Mouse (Mus musculus): ENCODE data around the gene Gm49661. TPM values are rescaled to one million over a fixed set of nuclear protein-coding genes. Genes with fewer than 3 reads are reported as not detected.

Gm49661 gene
- polyA plus RNA-seq, 1 experiment from 2014 or later, result not detected

Small RNAs within 50 kb of the gene (microRNA-seq; reads per million reads assigned to microRNA genes)
- gene Gm24197, result not detected

Other genes with a start within 250 kb of the Gm49661 start
- gene G430095P16Rik, start 246.4 kb downstream of the Gm49661 start, polyA plus RNA-seq (2015; fragmentation: Nextera tagmentation; extraction: Ambion mirVana), result 1.9 and 2.3 TPM in 2 replicates
- gene Nfix, start 169.1 kb downstream of the Gm49661 start, polyA plus RNA-seq (2015; fragmentation: Nextera tagmentation; extraction: Ambion mirVana), result 14.2 and 15.5 TPM in 2 replicates
- gene Dand5, start 146.6 kb downstream of the Gm49661 start, polyA plus RNA-seq (2015; fragmentation: Nextera tagmentation; extraction: Ambion mirVana), result 6.3 and 7.0 TPM in 2 replicates
- 52.6 and 53.0 TPM in 2 replicates for gene Gadd45gip1, start 137.9 kb downstream of the Gm49661 start, polyA plus RNA-seq (2015; fragmentation: Nextera tagmentation; extraction: Ambion mirVana)
- gene Rad23a, start 128.8 kb downstream of the Gm49661 start, polyA plus RNA-seq (2015; fragmentation: Nextera tagmentation; extraction: Ambion mirVana), result 112 and 122 TPM in 2 replicates
- 1,039 and 1,041 TPM in 2 replicates for gene Calr, start 122.5 kb downstream of the Gm49661 start, polyA plus RNA-seq (2015; fragmentation: Nextera tagmentation; extraction: Ambion mirVana)
- gene Farsa, start 112.4 kb downstream of the Gm49661 start, polyA plus RNA-seq (2015; fragmentation: Nextera tagmentation; extraction: Ambion mirVana), result 102 and 103 TPM in 2 replicates
- gene Syce2, start 97.3 kb downstream of the Gm49661 start, polyA plus RNA-seq (2015; fragmentation: Nextera tagmentation; extraction: Ambion mirVana), result 66.5 and 70.3 TPM in 2 replicates
- gene Gcdh, start 75.5 kb downstream of the Gm49661 start, polyA plus RNA-seq (2015; fragmentation: Nextera tagmentation; extraction: Ambion mirVana), result 49.8 and 51.2 TPM in 2 replicates
- 3.4 and 7.2 TPM in 2 replicates for gene Klf1, start 67.5 kb downstream of the Gm49661 start, polyA plus RNA-seq (2015; fragmentation: Nextera tagmentation; extraction: Ambion mirVana)
- 8.3 and 8.6 TPM in 2 replicates for gene Dnase2a, start 60.9 kb downstream of the Gm49661 start, polyA plus RNA-seq (2015; fragmentation: Nextera tagmentation; extraction: Ambion mirVana)
- gene Mast1, start 32.1 kb downstream of the Gm49661 start, polyA plus RNA-seq (2015; fragmentation: Nextera tagmentation; extraction: Ambion mirVana), result 0.40 and 0.48 TPM in 2 replicates
- 0.45 and 0.49 TPM in 2 replicates for gene Rtbdn, start 22.4 kb downstream of the Gm49661 start, polyA plus RNA-seq (2015; fragmentation: Nextera tagmentation; extraction: Ambion mirVana)
- 808 and 824 TPM in 2 replicates for gene Prdx2, start 154 bp upstream of the Gm49661 start, polyA plus RNA-seq (2015; fragmentation: Nextera tagmentation; extraction: Ambion mirVana)
- 125 and 129 TPM in 2 replicates for gene Rnaseh2a, start 334 bp upstream of the Gm49661 start, polyA plus RNA-seq (2015; fragmentation: Nextera tagmentation; extraction: Ambion mirVana)
- 9.6 TPM in 2 replicates for gene Junb, start 9.3 kb upstream of the Gm49661 start, polyA plus RNA-seq (2015; fragmentation: Nextera tagmentation; extraction: Ambion mirVana)
- gene Hook2, start 21.2 kb upstream of the Gm49661 start, polyA plus RNA-seq (2015; fragmentation: Nextera tagmentation; extraction: Ambion mirVana), result 25.3 and 27.0 TPM in 2 replicates
- gene Best2, start 45.1 kb upstream of the Gm49661 start, polyA plus RNA-seq (2015; fragmentation: Nextera tagmentation; extraction: Ambion mirVana), result 0.10 TPM in 1 of 2 replicates, not detected in the other
- gene Asna1, start 55.8 kb upstream of the Gm49661 start, polyA plus RNA-seq (2015; fragmentation: Nextera tagmentation; extraction: Ambion mirVana), result 133 and 143 TPM in 2 replicates
- gene Trir, start 57.4 kb upstream of the Gm49661 start, polyA plus RNA-seq (2015; fragmentation: Nextera tagmentation; extraction: Ambion mirVana), result 119 and 120 TPM in 2 replicates
- gene Tnpo2, start 67.5 kb upstream of the Gm49661 start, polyA plus RNA-seq (2015; fragmentation: Nextera tagmentation; extraction: Ambion mirVana), result 25.8 and 30.0 TPM in 2 replicates
- 28.9 and 32.1 TPM in 2 replicates for gene Fbxw9, start 90.6 kb upstream of the Gm49661 start, polyA plus RNA-seq (2015; fragmentation: Nextera tagmentation; extraction: Ambion mirVana)
- gene Gm5741, start 98.5 kb upstream of the Gm49661 start, polyA plus RNA-seq (2015; fragmentation: Nextera tagmentation; extraction: Ambion mirVana), result 0.66 and 0.82 TPM in 2 replicates
- 68.8 and 72.3 TPM in 2 replicates for gene Dhps, start 102.3 kb upstream of the Gm49661 start, polyA plus RNA-seq (2015; fragmentation: Nextera tagmentation; extraction: Ambion mirVana)
- 141 TPM in 2 replicates for gene Wdr83os, start 111.3 kb upstream of the Gm49661 start, polyA plus RNA-seq (2015; fragmentation: Nextera tagmentation; extraction: Ambion mirVana)
- gene Wdr83, start 111.9 kb upstream of the Gm49661 start, polyA plus RNA-seq (2015; fragmentation: Nextera tagmentation; extraction: Ambion mirVana), result 43.3 and 45.1 TPM in 2 replicates
- gene Man2b1, start 113.8 kb upstream of the Gm49661 start, polyA plus RNA-seq (2015; fragmentation: Nextera tagmentation; extraction: Ambion mirVana), result 39.2 and 41.5 TPM in 2 replicates
- 2.0 and 2.6 TPM in 2 replicates for gene Zfp791, start 153.7 kb upstream of the Gm49661 start, polyA plus RNA-seq (2015; fragmentation: Nextera tagmentation; extraction: Ambion mirVana)
- gene Cks1brt, start 182.5 kb upstream of the Gm49661 start, polyA plus RNA-seq (2015; fragmentation: Nextera tagmentation; extraction: Ambion mirVana), result not detected in 2 replicates

All from kidney, embryonic 15.5 days (tissue).